Mouse (Mus musculus): Measurements from ENCODE around the gene Klk1b3. TPM values are rescaled to one million over a fixed set of nuclear protein-coding genes. Genes with fewer than 3 reads are reported as not detected.
"Not testable (repeated sequence)": the region's sequence is repeated elsewhere in the genome, so short reads cannot be mapped to it uniquely, and the experiment has no call there.

Gene Klk1b3
- total RNA-seq (2022): not detected

- no peak for DNase-seq
Measured at GRCm38 (mm10) chr7:44197891-44198290, at the start of gene Klk1b3. TSS of gene Klk1b3 (plus strand) at chr7:44198191.

GRCm38 (mm10) chr7:44179299-44180045 lies 18.5 kb upstream of the Klk1b3 start:
- no peak for DNase-seq

GRCm38 (mm10) chr7:44186516-44186915 lies 11.5 kb upstream of the Klk1b3 start:
- not testable (repeated sequence) for DNase-seq

DNA sequence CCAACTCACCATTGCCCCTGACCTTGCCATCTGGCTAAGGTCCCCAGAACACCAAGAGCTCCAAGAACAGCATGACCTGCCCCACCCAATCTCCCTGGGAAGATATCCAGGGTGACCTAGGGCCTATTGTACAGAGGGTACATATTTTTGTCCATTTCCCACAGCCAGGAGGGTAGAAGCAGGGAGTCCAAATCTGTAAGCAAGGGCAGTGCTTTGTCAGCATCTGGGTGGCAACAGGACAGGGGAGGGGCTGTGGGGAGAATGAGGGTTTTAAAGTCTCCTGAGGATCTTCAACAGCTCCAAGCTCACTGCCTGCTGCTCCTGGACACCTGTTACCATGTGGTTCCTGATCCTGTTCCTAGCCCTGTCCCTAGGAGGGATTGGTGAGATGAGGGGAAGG lies 10.1 kb upstream of the Klk1b3 start, which contains the start of gene Klk1b24:
Gene Klk1b24, plus strand, starts transcription at position 301 of the 400 bp plus-strand sequence.
- not testable (repeated sequence) for DNase-seq

DNA sequence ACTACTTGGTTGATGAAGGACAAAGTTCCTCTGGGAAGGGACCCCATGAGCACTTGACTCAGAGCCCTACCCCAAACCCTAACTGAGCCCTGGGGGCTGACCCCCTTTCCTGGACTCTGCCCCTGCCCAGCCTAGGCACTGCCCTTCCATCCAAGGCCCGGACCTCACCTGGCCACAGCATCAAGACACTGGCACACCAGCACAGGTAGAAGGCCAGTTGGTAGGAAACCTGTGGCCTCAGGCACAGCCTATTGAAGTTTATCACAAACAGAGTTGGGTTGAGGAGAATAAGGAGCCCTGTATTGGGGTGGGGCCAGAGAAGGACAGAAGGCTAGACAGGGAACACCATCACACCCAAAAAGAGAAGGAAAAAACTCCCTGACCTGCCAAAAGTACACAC lies 4.5 kb upstream of the Klk1b3 start:
- not testable (repeated sequence) for DNase-seq

- not testable (repeated sequence) for DNase-seq
Measured at GRCm38 (mm10) chr7:44207135-44207534, 9.1 kb downstream of the Klk1b3 start, which contains the start of gene Klk1b4. TSS of gene Klk1b4 (plus strand) at chr7:44207435.

GRCm38 (mm10) chr7:44208307-44208706 lies 10.3 kb downstream of the Klk1b3 start:
- DNase-seq: no peak

DNA sequence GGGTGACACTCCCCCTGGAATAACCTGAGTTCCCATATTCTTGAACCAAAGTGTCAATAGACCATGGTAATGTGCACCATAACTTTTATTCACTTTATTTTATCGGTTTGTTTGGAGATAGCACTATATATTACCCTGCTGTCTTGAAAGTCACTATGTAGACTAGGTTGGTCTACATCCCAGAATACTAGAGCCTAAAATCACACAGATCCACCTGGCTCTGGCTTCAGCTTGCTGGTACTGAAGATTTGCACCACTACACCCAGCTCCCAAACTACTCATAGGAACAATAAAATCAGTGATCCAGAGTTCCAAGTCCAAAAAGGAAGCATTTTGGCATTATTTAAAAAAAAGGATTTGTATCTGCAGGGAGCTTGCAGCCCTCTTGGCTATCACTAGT lies 17.7 kb downstream of the Klk1b3 start, which contains the start of gene Klk1b5:
Gene Klk1b5, plus strand, starts transcription at position 301 of the 400 bp plus-strand sequence.
- DNase-seq: no peak

DNA sequence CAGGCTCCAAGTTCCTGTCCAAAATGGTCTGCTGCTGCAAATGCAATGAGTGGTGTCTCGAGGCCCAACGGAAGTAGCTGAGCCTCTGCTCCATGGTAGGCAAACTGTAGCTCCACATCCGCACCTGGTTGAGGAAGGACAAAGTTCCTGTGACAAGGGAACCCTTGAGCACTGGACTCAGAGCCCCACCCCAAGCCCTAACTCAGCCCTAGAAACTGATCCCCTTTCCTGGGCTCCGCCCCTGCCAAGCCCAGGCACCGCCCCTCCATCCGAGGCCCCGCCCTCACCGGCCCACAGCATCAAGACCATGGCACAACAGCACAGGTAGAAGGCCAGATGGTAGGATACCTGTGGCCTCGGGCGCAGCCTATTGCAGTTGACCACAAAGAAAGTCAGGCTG lies 23.6 kb downstream of the Klk1b3 start:
- DNase-seq: not testable (repeated sequence)

- not testable (repeated sequence) for DNase-seq
Measured at GRCm38 (mm10) chr7:44222335-44222734, 24.3 kb downstream of the Klk1b3 start.

GRCm38 (mm10) chr7:44225076-44225475 lies 27.1 kb downstream of the Klk1b3 start, which contains the start of gene Klk1:
TSS of gene Klk1 (plus strand) at chr7:44225360.
- no peak for DNase-seq

GRCm38 (mm10) chr7:44235909-44236308 lies 37.9 kb downstream of the Klk1b3 start, which contains the start of gene Gm36864:
TSS of gene Gm36864 (plus strand) at chr7:44236177.
- no peak for DNase-seq

DNA sequence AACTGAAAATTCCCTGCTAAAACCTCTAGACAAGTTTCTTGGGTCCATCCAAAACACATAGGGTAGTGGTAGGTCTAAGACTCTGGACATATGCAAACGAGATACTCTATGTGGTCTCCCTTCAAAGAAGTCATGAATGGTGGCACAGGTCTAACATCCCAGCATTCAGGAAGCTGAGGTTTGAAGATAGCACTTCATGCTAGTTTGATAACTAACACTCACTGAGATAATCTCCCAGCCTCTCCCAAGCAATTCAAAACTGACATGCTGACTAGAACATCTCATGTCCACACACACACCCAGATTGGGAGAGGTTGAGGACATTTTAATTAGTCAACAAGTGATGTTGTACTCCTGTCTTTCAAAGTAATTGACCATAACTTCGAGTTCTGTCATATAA lies 41.9 kb downstream of the Klk1b3 start:
- DNase-seq: no peak

DNA sequence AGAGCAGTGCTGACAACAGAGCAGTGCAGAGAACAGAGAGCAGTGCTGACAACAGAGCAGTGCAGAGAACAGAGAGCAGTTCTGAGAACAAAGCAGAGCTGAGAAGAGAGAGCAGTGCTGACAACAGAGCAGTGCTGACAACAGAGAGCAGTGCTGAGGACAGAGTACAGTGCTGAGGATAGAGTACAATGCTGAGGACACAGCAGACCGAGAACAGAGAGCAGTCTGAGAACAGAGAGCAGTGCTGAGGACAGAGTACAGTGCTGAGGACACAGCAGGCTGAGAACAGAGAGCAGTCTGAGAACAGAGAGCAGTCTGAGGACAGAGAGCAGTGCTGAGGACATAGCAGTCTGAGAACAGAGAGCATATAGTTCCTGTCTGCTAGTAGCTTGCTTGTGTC lies 42.7 kb downstream of the Klk1b3 start:
- no peak for DNase-seq

DNA sequence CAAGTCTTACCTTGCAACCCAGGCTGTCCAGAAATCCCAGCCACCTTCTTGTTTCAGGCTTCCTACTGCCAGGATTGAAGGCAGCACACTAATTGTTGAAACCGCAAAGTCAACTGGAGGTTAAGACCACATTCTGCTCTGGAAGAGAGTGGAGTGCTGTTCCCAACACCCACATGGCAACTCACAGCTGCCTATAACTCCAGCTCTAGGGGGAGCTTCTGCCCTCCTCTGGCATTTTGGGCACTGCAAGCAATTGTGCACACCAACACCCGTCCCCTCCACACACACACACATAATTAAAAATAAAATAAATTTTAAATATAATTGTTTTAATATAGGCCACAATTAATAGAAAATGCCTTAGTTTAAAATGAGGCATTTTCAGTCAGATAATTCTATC lies 43.2 kb downstream of the Klk1b3 start:
- no peak for DNase-seq

DNA sequence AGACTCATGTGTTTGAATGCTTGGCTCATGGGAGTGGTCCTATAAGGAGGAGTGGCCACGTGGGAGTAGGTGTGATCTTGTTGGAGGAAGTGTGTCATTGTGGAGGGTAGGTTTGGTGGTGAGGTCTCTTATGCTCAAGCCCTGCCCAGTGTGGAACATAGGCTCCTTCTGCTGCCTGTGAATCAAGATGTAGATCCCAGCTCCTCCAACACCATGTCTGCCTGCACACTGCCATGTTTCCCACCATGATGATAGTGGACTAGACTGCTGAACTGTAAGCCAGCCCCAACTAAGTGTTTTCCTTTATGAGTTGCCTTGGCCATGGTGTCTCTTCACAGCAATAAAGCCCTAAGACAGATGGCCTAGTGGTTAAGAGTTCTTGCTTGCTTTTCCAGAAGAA lies 46.1 kb downstream of the Klk1b3 start:
- no peak for DNase-seq

DNA sequence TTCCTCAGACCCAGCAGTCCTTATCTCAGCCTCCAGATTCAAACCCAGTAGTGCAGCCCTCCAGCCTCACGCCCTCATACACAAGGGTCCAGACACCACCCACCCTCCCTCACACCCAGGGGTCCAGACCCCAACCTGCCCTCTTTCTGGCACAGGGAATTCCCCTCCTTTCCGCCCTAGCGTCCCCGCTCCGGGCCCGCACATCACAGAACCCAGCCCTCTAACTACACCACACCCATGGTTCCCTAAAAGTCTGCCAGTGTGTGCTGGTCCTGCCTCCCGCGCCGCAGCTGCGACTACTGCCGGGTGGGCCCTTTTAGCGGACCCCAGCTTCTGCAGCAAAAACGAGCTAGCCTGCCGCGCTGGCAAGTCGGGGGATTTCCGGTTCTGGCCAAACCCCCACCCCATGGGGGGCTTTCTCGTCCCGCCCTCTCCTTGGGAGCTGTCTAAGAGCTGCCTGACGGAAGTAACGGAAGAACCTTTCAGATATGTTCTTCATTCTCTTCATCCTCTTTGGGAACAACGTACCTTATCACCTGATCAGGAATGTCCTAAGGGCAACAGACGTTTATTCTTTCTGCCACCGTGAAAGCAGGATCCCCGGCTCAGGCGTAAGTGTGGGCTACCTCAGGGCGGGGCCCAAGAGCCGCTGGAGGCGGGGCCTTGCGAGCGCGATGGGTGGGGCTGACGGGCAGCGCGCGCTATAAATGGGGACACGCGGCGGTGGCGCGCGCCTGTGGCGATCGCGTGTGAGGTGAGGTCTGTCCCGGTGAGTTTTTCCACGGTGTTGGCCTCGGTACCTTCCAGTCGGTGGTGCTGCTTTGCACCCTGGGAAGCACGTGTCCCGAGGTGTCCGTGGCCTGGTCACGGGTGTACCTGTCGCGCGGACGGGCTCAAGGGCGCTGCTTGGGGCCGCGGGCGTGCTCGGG lies 48.3 kb downstream of the Klk1b3 start, which contains the start of the genes 1700028J19Rik and 2410002F23Rik:
Gene 1700028J19Rik, minus strand, starts transcription at position 641 of the 929 bp plus-strand sequence.
Gene 2410002F23Rik, plus strand, starts transcription at position 668 of the 929 bp plus-strand sequence.
- peak; percentile 84 for DNase-seq

DNA sequence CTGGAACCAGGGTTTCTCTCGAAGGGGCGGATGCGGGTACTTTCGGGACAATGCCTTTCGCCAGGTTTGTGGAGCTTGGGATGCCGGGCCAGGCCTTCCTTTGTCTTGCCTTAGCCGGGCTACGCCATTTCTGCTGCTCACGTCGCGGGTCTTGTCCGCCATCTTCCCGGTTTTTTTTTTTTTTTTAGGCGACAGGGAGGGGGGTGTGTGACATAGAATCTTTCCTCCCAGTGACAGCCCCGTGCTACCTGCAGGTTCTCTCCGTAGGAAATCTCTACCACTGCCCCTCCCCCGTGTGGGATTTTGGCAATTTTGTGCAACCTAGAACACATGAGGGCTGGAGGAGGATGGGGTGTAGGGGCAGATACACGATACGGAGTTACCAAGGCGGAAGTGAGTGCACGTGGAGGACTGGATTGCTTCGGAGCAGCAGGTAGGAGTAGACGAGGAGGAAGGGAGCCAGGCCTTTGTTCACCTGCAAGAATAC lies 49.0 kb downstream of the Klk1b3 start:
- DNase-seq: peak; percentile 60

DNA sequence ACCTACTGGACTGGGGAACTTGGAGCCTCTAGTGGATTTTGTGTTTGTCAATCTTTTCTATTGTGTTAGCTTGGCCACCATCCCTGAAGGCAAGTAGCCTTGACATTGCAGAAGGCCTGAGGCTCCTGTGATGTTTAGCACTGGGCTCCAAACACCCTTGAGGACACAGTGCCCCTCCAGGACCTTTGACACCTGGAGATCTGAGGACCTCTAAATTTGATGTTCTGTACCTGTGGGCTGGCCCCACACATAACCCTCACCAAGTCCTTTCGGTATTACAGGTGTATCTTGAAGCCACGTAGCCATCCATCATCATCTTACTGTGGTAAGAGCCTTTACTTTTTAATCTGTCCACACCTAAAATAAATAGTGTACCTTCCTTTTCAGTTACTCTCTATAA lies 50.0 kb downstream of the Klk1b3 start:
- no peak for DNase-seq

DNA sequence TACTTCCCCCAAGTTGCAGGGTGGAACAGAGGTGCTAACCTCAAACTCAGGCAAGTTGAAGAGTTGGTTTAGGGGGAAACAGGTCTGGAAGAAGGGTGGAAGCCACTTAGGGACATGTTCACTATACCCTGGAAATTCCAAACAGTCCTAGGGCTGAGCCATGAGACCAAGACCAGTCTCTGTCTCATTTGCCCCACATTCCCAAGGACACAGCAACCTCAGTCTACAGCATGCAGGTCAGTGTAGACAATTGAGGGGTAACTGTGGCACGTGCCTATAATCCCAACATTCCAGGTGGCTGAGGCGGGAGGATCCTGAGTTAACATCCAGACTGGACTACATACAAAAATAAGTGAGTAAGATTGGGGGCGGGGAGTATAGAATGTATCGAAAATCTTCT lies 51.3 kb downstream of the Klk1b3 start:
- no peak for DNase-seq

- peak; percentile 86 for DNase-seq
Measured at GRCm38 (mm10) chr7:44250732-44251275, 52.8 kb downstream of the Klk1b3 start.
